Mouse (Mus musculus) naive thymus-derived CD4-positive, alpha-beta T cell, adult 2 months (primary cell): ENCODE data around the gene Rnf208.
"Not testable (repeated sequence)": the region's sequence is repeated elsewhere in the genome, so short reads cannot be mapped to it uniquely, and the experiment has no call there.

ENCODE experiments used
- DNase-seq: peaks from one replicate; pipeline ENCODE4 v3.0.0-alpha.2; 2011; ENCODE audit warnings: low read depth

Rnf208 gene

GRCm38 (mm10) chr2:25246183-25247072, 4.4 kb downstream of the Rnf208 start, which contains the start of gene AL732309.1:
Gene AL732309.1 (minus strand): TSS chr2:25246863.
- no peak for DNase-seq

GRCm38 (mm10) chr2:25252331-25252730, 10.3 kb downstream of the Rnf208 start:
- DNase-seq, result peak; percentile 61

DNA sequence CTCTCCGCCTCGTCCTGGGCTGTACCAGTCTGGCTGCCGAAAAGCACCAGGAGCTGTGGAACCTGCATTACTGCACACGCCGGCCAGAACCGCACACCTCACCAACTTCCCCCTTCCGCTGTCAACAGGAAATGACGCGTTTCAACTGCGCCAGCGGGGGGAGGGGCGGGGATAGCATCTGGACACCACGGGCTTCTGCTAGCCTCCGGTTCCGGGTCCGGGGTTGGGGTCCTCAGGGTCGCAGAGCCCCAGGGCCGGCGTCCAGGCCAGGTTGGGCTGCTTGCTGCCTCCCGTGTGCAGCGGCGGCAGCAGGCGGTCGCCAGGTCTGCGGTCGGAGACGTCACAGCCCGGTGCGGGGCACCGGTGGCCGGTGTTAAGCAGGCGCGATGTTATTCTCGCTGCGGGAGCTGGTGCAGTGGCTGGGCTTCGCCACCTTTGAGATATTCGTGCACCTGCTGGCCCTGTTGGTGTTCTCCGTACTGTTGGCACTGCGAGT, 13.3 kb downstream of the Rnf208 start, which contains the start of gene Tmem203:
Gene Tmem203 (plus strand): TSS at position 156 of the 496 bp plus-strand sequence.
- DNase-seq, result peak; percentile 94

- DNase-seq, result peak; percentile 78
Measured at GRCm38 (mm10) chr2:25256443-25257109, 14.5 kb downstream of the Rnf208 start.

- not testable (repeated sequence) for DNase-seq
Measured at GRCm38 (mm10) chr2:25257250-25257649, 15.2 kb downstream of the Rnf208 start.

DNA sequence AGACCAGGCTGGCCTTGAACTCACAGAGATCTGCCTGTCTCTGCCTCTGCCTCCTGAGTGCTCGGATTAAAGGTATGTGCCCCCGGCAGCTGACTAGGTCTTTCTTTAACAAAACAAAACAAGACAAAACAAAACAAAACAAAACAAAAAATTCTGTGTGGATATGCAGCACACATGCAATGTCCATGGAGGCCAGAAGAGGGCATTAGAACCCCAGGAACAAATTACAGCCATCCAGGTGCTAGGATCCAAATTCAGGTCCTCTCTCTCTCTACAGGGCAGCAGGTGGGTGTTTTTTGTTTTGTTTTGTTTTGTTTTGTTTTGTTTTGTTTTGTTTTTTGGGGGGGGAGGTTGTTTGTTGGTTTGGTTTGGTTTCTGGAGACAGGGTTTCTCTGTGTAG, 16.8 kb downstream of the Rnf208 start:
- DNase-seq, result peak; percentile 68

- DNase-seq, result no peak
Measured at GRCm38 (mm10) chr2:25261870-25262269, 19.8 kb downstream of the Rnf208 start.

DNA sequence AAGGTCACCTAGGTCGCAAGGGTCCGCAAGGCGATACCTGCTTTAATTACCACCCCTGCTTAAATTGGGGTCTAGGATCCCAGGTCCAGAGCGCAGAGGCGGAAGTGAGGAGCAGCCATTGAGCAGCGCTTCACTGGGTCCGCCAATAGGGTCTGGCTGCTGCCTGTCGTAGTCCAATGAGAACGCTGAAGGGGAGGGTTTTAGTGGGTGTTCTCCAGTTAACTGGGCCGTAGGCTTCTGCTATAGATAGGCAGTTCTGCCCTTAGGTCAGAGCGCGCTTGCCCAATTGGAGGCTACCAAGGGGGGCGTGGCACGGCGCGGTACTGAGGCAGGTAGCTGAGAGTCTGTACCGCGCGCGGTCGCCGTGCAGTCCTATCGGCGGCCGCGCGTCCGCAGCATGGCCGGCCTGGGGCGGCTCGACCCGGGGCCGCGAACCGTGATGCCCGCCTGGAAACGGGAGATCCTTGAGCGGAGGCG, 20.3 kb downstream of the Rnf208 start, which contains the start of gene Tprn:
Gene Tprn (plus strand): TSS at position 328 of the 477 bp plus-strand sequence.
- peak; percentile 95 for DNase-seq

DNA sequence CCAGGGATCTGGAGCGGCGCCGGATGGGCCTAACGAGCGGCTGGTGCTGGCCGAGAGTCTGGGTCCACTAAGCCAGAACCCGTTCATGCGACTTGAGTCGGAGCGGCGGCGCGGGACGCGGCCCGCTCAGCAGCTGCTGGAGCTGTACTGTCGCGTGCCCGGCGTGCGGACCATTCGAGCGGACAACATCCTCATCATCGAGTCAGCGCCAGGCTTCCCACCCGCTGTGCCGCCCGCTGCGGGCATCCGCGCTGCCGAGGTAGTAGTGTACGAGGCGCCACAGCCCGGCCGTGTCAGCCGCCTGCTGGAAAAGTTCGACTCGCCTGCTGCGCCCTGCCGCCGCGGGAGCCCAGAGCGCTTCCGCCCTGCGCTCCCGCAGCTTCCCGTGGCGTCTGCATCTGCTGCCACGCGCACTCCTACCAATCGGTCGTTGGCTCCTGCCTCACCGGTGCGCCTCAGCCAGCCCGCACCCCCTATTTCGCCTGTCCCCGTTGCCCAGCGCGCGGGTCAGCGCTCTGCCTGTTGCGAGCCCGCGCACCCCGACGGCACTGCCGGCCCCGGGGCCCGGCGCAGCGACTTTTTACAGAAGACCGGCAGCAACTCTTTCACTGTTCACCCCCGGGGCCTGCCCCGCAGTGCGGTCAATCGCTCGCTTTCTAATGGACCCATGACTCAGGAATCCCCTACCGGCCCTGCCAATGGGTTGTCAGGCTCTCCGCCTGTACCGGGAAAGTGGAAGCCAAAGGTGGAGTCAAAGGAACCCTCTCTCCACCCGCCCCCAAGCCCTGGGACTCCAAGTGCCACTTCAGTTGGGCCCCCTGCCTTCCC, 21.0 kb downstream of the Rnf208 start:
- DNase-seq, result peak; percentile 81

GRCm38 (mm10) chr2:25263623-25264285, 21.7 kb downstream of the Rnf208 start:
- no peak for DNase-seq

- DNase-seq, result no peak
Measured at GRCm38 (mm10) chr2:25264286-25264660, 22.2 kb downstream of the Rnf208 start.

GRCm38 (mm10) chr2:25264851-25265250, 22.8 kb downstream of the Rnf208 start:
- no peak for DNase-seq

GRCm38 (mm10) chr2:25265897-25266656, 24.0 kb downstream of the Rnf208 start:
- no peak for DNase-seq

DNA sequence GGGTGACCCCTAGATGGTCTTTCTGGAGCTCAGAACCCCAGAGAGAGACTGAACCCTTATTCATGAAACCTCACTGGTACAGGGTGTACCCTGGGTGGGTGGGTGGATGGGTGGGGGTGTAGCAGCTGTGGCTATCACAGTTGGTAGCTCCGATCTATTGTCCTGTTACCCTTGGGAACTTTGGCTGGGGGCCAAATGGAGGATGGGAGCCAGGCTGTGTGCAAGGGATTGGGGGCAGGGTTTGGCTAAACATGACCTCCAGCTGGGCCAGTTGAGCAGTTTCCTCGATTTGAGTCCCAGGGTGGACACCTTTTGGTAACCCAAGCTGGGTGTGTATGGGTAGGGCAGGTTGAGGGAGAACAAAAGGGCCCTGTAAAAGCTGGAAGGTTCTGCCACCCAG, 24.7 kb downstream of the Rnf208 start:
- DNase-seq, result no peak

DNA sequence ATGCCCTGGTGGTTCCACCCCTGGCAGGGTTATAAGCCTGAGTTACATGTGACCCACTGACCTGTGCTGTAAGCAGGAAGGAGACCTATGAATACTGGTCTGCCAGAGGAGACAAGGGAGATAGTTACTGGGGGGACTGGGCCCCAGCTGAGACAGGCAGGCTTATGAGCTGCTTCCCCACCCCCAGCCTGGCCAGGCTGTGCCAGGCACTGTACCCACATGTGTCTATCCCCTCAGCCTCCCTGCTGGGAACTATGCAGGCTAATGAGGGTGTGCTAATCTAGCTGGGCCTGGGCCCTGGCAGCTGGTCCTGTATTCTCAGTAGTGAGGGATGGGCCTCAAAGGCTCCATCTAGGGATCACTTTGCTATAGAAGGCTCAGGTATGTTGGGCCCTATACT, 25.2 kb downstream of the Rnf208 start:
- no peak for DNase-seq

DNA sequence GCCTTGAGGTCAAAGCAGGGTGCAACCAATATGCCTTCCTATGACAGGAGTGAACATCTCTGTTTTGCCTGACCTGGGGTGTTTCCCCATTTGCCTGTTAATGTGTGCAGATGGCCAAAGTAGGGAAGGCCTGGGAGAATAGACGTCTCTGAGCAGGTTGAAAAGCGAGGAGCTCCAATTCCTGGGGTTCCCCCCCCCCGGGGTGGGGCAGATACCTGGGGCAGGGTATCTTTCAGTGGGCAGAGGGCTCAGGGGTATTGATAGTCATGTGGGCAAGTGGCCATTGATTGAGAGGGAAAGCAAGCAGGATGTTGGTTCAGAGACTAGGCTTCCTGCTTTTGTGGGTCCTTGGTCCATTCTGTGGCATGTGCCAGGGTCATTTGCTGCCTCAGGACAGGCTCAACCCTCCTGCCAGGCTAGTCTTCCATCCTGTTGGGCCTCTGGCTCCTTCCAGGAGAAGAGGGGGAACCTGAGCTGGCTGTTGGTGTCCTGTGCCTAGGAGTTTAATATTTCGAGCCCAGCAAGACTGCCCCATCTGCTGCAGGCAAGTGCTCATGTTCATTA, 25.8 kb downstream of the Rnf208 start:
- no peak for DNase-seq

GRCm38 (mm10) chr2:25271827-25272511, 29.9 kb downstream of the Rnf208 start, which contains the start of the genes Ssna1 and Anapc2:
Gene Ssna1 (minus strand): TSS chr2:25272438.
Gene Anapc2 (plus strand): TSS chr2:25272478.
- DNase-seq, result peak; percentile 98

GRCm38 (mm10) chr2:25272515-25272914, 30.5 kb downstream of the Rnf208 start:
- no peak for DNase-seq

DNA sequence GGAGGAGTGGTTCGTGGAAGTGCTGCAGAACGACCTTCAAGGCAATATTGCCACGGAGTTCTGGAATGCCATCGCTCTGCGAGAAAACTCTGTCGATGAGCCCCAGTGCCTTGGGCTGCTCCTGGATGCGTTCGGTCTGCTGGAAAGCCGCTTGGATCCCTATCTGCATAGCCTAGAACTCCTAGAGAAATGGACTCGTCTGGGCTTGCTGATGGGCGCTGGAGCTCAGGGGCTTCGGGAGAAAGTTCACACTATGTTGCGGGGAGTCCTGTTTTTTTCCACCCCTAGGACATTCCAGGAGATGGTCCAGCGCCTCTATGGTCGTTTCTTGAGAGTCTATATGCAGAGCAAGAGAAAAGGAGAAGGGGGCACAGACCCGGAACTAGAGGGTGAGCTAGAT, 31.0 kb downstream of the Rnf208 start:
- DNase-seq, result no peak
